Mouse (Mus musculus) heart, adult 2 months (tissue): ENCODE measurements around the gene Atp6v0e2.

Source experiments
- CTCF ChIP-seq: fragments of 200-600 bp; IDR thresholded peaks from 2 replicates; pipeline ENCODE4 v1.8.1; 2022; ENCODE audit warnings: antibody characterized with exemption, mild to moderate bottlenecking, moderate library complexity
- EP300 ChIP-seq: fragments of 200-500 bp; IDR thresholded peaks from 2 replicates; pipeline ENCODE4 v1.6.1; 2011; ENCODE audit warnings: low read depth, low read length, control low read depth; ENCODE audit not compliant: insufficient read depth
- POLR2A ChIP-seq: fragments of 200-500 bp; IDR thresholded peaks from 2 replicates; pipeline ENCODE4 v1.6.1; 2011; ENCODE audit warnings: mild to moderate bottlenecking, low read depth, low read length, control low read depth; ENCODE audit not compliant: insufficient read depth

DNA sequence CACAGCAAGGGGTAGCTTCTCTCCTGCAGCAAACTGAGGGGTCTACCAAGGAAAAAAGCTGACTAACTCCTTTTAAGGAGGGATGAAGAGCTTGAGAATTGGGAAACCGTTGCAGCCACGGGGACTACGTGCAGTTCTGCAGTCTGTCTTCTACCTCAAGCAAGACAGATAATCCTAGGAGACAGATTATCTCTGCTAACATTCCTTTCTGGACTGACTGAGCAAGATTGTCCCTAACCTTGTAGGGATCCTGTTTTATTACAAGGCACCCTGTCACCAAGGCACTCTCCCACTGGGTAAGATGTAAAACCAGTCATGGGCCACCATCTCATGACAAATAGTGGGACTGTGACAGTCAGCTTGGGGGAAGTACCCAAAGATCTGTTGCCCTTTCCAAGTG, 43.8 kb downstream of the Atp6v0e2 start:
- TF ChIP-seq POLR2A: no peak
- no peak for TF ChIP-seq EP300
- no peak for TF ChIP-seq CTCF
